Mouse (Mus musculus): ENCODE results near the gene Preb.

DNA sequence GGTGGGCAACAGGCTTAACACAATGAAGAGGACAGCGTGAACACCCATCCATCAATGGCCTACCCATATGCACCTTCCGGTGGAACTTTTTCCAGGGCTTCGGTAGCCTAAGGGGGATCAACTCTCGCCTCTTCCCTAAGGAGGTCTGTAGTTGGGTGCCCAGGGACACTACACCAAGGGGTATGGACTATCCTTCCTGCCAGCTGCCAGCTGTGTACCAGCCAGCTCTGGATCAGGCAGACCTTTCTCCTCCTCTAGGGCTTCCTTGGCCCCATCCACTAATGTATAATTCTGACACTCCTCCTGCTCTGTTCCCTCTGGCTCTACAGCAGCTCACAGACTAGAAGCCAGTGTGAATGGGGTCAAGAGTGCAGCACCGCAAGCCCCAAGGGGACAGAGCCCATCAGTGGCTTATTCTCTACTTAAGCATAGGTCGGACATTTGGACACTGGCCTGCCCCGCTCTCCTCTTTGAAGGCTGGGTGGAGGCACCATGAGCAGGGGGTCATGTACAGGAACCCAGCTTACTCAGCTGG is 46.0 kb downstream of the Preb start:
- no peak for TF ChIP-seq MXI1 (IDR thresholded peaks at IDR 0.05; ENCODE audit: low read depth, low read length)
- TF ChIP-seq POLR2A (IDR thresholded peaks at IDR 0.05; ENCODE audit: low read depth, low read length) = no peak
- TF ChIP-seq POLR2AphosphoS2 (IDR thresholded peaks at IDR 0.05; ENCODE audit: low read depth, low read length) = no peak
- TF ChIP-seq CHD2 (IDR thresholded peaks at IDR 0.05; ENCODE audit: low read length) = no peak
- TF ChIP-seq CTCF (conservative IDR thresholded peaks at IDR 0.05 in 1 of 2, IDR thresholded peaks at IDR 0.05 in 1 of 2; ENCODE audit: low read depth in 2 of 2, low read length in 2 of 2) = no peak
- TF ChIP-seq TCF12 (IDR thresholded peaks at IDR 0.05; ENCODE audit: low read depth, low read length) = no peak
- no peak for TF ChIP-seq USF2 (conservative IDR thresholded peaks at IDR 0.05; ENCODE audit: low read depth, low read length)
- no peak for TF ChIP-seq BHLHE40 (IDR thresholded peaks at IDR 0.05; ENCODE audit: low read depth, low read length)
- TF ChIP-seq MYC (IDR thresholded peaks at IDR 0.05; ENCODE audit: low read depth, low read length) = no peak
- no peak for TF ChIP-seq EP300 (IDR thresholded peaks at IDR 0.05; ENCODE audit: low read length)

All from CH12.LX (cell line).